Mouse (Mus musculus) layer of hippocampus, postnatal 36 days (tissue): ENCODE measurements at regions not wholly inside any gene's neighbourhood (a gene's known extent, or its start where the extent isn't known, plus 50 kb on each side); places are given as distances from the start of the nearest gene placed in this dataset.

Source experiments
- DNase-seq, 2 experiments: peaks; one replicate each; pipeline ENCODE4 v3.0.0; 2022

- DNase-seq: no peak
Observed at GRCm38 (mm10) chr8:74293621-74294020, 579.4 kb upstream of the Isx start.

- DNase-seq: no peak
Observed at GRCm38 (mm10) chr8:74297698-74298097, 575.3 kb upstream of the Isx start.

DNA sequence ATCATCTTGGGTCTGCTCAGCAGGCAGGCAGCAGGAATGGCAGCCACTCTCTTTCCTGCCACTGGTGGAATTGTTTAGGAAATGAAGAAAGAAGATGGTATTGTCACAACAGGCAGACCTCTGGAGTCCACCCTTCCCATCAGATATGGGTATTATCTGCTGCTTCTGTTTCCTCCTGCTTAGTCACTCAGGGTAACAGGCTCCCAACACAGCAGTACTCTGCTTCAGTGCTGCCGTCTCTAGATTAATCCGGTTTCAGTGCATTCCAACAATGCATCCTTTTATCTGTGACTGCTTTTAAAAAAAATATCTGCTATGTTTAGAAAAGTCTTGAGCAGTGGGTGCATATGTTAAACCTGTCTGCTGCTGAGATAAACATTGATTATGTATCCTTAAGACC is 563.2 kb upstream of the Isx start:
- DNase-seq: peak in 1 of 2 experiments; percentile 1

DNA sequence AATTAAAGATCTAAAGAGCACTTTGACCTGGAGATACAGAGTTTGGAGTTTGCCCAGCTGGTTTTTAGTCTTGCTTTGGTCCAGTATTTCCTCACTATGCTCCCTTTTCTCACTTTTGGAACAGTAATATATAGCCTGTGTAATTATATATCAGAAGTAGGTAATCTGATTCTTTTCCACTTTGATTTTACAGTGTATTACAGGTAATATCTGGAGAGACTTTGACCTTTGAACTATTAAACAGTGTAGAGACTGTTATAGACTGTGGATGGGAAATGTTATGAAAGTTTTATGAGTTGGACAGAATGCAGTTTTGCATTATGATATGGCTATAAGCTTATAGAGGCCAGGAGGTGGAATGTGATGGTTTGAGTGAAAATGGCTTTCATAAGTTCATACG is 557.6 kb upstream of the Isx start:
- no peak for DNase-seq

- DNase-seq: no peak
Observed at GRCm38 (mm10) chr8:74327521-74327920, 545.5 kb upstream of the Isx start.

- DNase-seq: no peak
Observed at GRCm38 (mm10) chr8:74344010-74344409, 529.0 kb upstream of the Isx start.
